Mouse (Mus musculus) left cerebral cortex, adult 8-10 months (tissue): ENCODE data around the gene Kcnj14. TPM values are rescaled to one million over a fixed set of nuclear protein-coding genes. Genes with fewer than 3 reads are reported as not detected.

ENCODE experiments used
- DNase-seq, 2 experiments: peaks; one replicate each; pipeline ENCODE4 v3.0.0; 2022; ENCODE audit warnings: low spot score in 2 of 2
- total RNA-seq, 4 experiments: library from RNA; stranded (reverse); gene quantifications; 2 replicates each; pipeline ENCODE4 v1.2.4; 2022

Gene Kcnj14
- total RNA-seq, 4 experiments from 2014 or later = 1.9 to 2.5 (median 2.3) TPM

- DNase-seq = no peak
These were observed 7.8 kb upstream of the Kcnj14 start for GRCm38 (mm10) chr7:45832428-45832827.

- no peak for DNase-seq
These were observed 6.5 kb upstream of the Kcnj14 start for GRCm38 (mm10) chr7:45831128-45831525.

GRCm38 (mm10) chr7:45830427-45831127, 6.0 kb upstream of the Kcnj14 start, which contains the start of gene Grwd1:
Grwd1 (minus strand) TSS chr7:45830944.
- DNase-seq = peak; percentile 79 to 85

DNA sequence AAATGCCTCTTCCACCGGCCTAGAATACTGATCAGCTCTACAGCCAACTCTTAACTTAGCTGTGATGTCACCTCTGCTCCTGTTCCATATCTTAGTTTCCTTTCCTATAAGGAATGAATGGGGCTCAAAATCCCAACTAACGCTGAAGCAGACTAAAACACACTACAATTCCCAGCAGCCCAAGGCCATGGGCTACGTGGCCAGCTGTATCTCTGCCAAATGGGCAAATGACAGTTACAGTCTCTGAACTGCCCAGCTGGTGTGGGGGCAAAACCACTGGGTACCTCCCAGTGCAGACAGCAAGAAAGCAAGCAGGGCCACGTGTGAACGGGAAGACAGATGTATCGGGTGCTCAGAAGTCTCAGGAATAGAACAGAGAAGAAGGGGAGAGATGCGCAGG, 2.0 kb upstream of the Kcnj14 start:
- no peak for DNase-seq

DNA sequence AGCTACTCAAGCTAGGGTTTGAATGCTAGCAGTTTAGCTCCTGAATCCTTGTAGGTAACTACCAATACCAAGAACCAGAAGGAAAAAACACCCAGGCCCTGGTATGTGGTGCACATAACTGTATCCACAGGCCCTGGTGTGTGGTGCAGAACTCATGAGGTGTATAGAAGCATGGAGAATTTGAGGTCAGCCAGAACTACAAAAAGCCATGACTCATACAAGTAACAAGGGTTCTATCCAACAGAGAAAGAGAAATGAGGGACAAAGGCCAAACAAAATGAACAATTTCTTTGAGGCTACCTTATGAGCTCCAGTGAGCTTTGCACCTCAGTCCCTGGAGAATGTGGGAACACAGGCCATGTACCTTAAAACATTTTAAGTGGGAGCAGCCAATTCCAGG, 3.7 kb downstream of the Kcnj14 start:
- DNase-seq = no peak

DNA sequence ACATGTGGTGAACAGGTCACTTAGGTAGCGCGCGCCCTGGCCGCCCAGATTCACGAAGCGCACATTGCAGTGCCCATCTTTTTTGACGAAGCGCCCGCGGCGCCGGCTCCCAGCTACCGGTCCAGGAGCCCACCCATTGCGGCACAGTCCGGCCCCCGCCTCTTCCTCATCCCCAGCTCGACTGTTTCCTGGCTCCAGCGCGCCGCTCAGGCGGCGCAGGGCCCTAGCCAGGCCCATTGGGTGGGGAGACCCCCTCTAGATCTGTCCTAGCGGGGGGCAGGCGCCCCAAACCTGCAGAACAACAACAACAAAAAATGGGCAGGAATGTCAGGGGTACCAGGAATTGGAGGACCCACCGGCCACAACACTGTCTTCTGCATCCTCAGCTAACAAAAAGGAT, 4.7 kb downstream of the Kcnj14 start:
- no peak for DNase-seq

DNA sequence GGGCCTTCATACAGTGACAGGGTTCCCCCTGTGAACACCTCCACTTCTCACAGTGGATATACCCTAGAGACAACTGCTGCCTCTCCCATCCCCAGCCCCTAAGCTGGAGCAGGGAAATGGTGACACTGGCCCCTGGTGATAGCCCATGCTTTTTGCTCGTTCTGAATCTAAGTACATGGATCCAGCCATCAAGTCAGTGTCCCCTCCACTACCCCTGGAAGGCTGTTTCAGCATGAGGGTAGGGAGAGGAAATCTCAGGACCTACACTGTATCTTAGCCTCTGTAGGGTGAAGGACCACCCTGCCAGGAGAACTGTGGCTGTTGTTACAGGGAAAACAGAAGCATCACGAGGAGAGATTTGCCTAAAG, 8.6 kb downstream of the Kcnj14 start:
- DNase-seq = no peak

DNA sequence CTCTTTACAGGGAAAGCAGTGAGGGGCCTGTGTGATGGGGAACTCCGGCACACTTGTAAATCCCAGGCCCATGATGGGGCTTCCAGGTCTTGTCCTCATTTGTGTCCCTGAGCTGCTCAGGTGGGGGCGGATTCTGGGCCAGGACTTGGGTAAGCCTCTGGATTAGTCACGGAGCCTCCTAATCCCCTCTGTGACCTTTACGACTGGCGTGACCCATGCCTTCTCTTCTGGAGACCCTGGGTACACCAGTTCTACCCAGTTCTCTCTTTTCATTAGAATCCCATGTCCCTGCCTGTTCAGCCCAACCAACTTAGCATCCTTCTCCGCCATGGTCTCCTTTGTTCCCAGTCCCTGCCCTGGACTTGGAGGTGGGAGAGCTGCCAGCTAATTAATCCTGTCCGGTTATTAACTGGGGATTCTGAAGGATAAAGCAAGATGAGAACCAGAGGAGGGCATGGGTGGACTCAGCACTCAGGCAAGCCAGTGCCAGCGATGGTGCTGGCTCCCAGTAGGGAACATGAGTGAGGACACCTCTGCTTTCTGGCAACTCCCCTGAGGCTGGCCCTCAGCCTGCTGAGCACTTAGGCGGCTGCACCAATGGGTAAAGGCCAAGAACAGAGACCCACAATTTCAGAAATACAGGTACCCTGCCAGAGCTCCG, 9.1 kb downstream of the Kcnj14 start:
- DNase-seq = no peak

GRCm38 (mm10) chr7:45814841-45815240, 9.7 kb downstream of the Kcnj14 start:
- no peak for DNase-seq

GRCm38 (mm10) chr7:45813787-45814779, 10.5 kb downstream of the Kcnj14 start, which contains the start of gene Cyth2:
Cyth2 (minus strand) TSS chr7:45814581.
- peak; percentile 95 to 100 for DNase-seq

- no peak for DNase-seq
These were observed 11.7 kb downstream of the Kcnj14 start for GRCm38 (mm10) chr7:45812921-45813320.

GRCm38 (mm10) chr7:45809276-45810075, 15.1 kb downstream of the Kcnj14 start:
- DNase-seq = no peak

- no peak for DNase-seq
These were observed 16.1 kb downstream of the Kcnj14 start for GRCm38 (mm10) chr7:45808471-45808870.

- no peak for DNase-seq
These were observed 18.6 kb downstream of the Kcnj14 start for GRCm38 (mm10) chr7:45805941-45806340.

DNA sequence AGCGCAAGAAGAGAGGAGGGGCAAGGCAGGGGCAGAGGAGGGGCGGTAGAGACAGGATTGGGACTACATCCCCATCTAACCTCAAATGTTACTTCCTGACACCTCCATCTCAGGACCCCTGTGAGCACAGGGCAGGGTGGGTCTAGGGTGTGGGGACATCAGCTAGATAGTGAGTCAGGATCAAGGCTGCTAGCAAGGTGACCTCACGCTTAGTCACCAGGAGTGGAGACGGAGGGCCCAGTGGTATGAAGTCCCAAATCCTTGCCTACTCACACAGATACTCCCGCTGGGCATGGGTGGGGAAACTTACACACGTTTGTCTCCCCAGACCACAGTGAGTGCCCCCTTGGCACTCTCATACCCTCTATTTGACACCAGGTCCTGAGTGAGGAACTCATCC, 22.0 kb downstream of the Kcnj14 start:
- DNase-seq = no peak

GRCm38 (mm10) chr7:45801348-45801747, 23.2 kb downstream of the Kcnj14 start:
- DNase-seq = peak; percentile 82 to 83

GRCm38 (mm10) chr7:45800546-45801204, 23.9 kb downstream of the Kcnj14 start:
- no peak for DNase-seq

DNA sequence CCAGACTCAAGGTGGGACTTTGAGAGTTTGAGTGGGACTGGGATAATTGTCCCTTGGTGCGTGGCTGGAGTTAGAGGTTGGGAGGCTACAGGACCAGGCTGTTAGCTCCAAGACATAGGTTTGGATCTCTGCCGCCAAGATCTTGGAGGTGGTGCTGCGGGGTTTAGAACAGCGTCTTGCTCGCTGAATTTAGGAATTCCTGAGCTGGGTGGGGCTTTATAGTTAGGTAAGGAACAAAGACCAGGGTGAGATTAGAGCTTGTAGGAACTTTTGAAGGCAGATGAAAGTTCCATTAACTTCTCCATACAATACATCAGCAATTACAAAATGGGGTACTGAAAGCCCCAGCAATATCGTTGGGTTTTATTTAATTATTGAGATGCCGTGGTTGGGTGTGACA, 24.6 kb downstream of the Kcnj14 start:
- no peak for DNase-seq

- no peak for DNase-seq
These were observed 25.7 kb downstream of the Kcnj14 start for GRCm38 (mm10) chr7:45798931-45799330.

DNA sequence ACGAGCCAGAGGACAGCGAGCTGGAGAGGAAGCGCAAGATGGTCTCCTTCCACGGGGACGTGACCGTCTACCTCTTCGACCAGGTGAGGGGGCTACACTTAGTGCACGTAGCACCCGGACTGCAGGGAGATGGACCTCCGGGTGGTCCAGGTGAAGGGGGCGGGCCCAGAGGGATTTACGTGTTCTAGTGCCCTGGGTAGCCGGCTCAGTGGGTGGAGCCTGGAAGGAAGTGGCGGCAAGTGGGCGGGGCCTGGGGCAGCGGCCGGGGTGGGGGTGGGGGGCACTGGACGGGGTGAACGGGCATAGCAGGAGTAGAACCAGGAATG, 26.1 kb downstream of the Kcnj14 start:
- DNase-seq = no peak
